Comparison of ENCODE assay signal across 27 mouse cellular contexts in the genomic region with DNA sequence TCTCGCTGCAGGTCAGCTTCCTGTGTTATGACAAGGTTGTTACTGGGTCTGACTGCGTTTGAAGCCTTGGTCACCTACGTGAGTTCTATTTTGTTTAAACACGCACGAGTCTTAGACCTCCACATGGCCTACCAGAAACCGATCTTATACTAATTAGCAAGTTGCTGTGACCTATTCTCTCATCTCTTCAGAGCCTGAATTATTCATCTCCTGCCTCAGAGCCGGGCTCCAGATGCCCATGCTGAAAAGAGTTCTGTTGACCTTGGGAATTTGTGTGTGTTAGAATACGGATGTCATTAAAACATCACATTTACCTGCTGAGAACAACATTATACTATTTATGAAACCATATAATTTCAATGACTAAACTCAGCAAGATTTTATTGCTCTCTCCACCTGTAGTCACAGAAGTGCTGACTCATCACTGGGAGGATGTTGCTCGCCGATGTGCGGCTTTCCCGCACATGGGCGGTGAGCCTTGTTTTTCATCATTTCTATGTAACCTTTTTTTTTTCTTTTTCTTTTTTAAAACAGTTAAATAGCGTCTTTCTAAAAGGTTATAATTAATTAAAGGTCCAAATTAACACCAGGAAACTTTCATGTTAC.
DNase-seq lines count a peak whose midpoint lies in the region; ATAC-seq lines count a peak whose summit lies in the region.
"Had no signal": no experiment of that assay in that cellular context is flagged by ENCODE, and none has a peak within 500 bp of the region (broad histone marks: within the 10 kb centered on the region; RNA-seq: fewer than 3 reads in every experiment).

No protein-coding gene starts in this region.

- no peaks in the 10 kb centered on the region for H3K27me3 ChIP-seq in midbrain, embryonic 11.5 days (ENCODE audit: control insufficient read depth, insufficient read depth, low read length)
- H3K27me3 ChIP-seq in midbrain, embryonic 10.5 days (ENCODE audit: low read depth, poor library complexity, severe bottlenecking): no peaks in the 10 kb centered on the region
- H3K27me3 ChIP-seq: embryonic facial prominence, embryonic 13.5 days; embryonic facial prominence, embryonic 15.5 days; forebrain, embryonic 12.5 days; Patski had no signal

- no peak overlapping the region for H3K27ac ChIP-seq in midbrain, embryonic 11.5 days (ENCODE audit: low read depth, low read length)
- no peak overlapping the region for H3K27ac ChIP-seq in midbrain, embryonic 10.5 days (replicated peaks)
- H3K27ac ChIP-seq: embryonic facial prominence, embryonic 13.5 days; embryonic facial prominence, embryonic 15.5 days; forebrain, embryonic 10.5 days; forebrain, embryonic 12.5 days had no signal

- ATAC-seq in midbrain, embryonic 11.5 days (ENCODE audit: low FRiP score): no peak
- ATAC-seq: forebrain, embryonic 14.5 days; forebrain, embryonic 16.5 days; Patski had no signal

- no peaks in the 10 kb centered on the region for H3K4me1 ChIP-seq in midbrain, embryonic 11.5 days (ENCODE audit: control insufficient read depth, insufficient read depth, low read length)
- peaks cover 15% of the 10 kb centered on the region for H3K4me1 ChIP-seq in midbrain, embryonic 10.5 days

- no peak overlapping the region for H3K9ac ChIP-seq in midbrain, embryonic 11.5 days (ENCODE audit: low read length)
- H3K9ac ChIP-seq: embryonic facial prominence, embryonic 13.5 days; embryonic facial prominence, embryonic 15.5 days; forebrain, embryonic 12.5 days had no signal

- no peaks in the 10 kb centered on the region for H3K36me3 ChIP-seq in midbrain, embryonic 11.5 days (ENCODE audit: control insufficient read depth, insufficient read depth, low read length)
- no peaks in the 10 kb centered on the region for H3K36me3 ChIP-seq in midbrain, embryonic 10.5 days
- H3K36me3 ChIP-seq: embryonic facial prominence, embryonic 13.5 days; embryonic facial prominence, embryonic 15.5 days; forebrain, embryonic 10.5 days; forebrain, embryonic 12.5 days; G1E had no signal

- no peak overlapping the region for H3K4me2 ChIP-seq in midbrain, embryonic 11.5 days
- H3K4me2 ChIP-seq: embryonic facial prominence, embryonic 13.5 days; embryonic facial prominence, embryonic 15.5 days; forebrain, embryonic 12.5 days had no signal

- DNase-seq in heart, adult 11 months: peak; percentile 64
- DNase-seq in heart, adult 8-10 months (ENCODE audit: low spot score): no peak
- DNase-seq in midbrain, embryonic 11.5 days (ENCODE audit: low spot score, missing footprints): peak; percentile 68
- no peak for DNase-seq in midbrain, embryonic 10.5 days (ENCODE audit: low spot score)
- peak; percentile 14 for DNase-seq in ES-CJ7 (ENCODE audit: low read depth, low spot score)
- peak; percentile 41 for DNase-seq in R1 (ENCODE audit: low read depth, low spot score)
- DNase-seq in thymus, postnatal 36 days: no peak
- no peak for DNase-seq in urinary bladder, postnatal 36 days (ENCODE audit: low spot score in 2 of 2)
- DNase-seq: adrenal gland, adult 2 months; adrenal gland, postnatal 10 days; adrenal gland, postnatal 25 days; cerebellum, adult 11 months; cerebellum, adult 18-20 months; cerebellum, adult 8-10 months; cerebellum, adult 9-11 months; cerebellum, postnatal 14 days; cerebellum, postnatal 36 days; embryo, embryonic 11 days had no signal

- H3K9me3 ChIP-seq in midbrain, embryonic 11.5 days (ENCODE audit: control insufficient read depth, low read length): no peaks in the 10 kb centered on the region
- no peaks in the 10 kb centered on the region for H3K9me3 ChIP-seq in midbrain, embryonic 10.5 days (replicated peaks)
- H3K9me3 ChIP-seq: embryonic facial prominence, embryonic 13.5 days; embryonic facial prominence, embryonic 15.5 days; forebrain, embryonic 10.5 days; forebrain, embryonic 12.5 days; G1E had no signal

- 88% methylated on average over 14 of the region's 14 CpGs for WGBS in midbrain, embryonic 11.5 days
- WGBS in midbrain, embryonic 10.5 days: 88% methylated on average over 14 of the region's 14 CpGs

- no peak overlapping the region for H3K4me3 ChIP-seq in midbrain, embryonic 11.5 days (ENCODE audit: low read depth, low read length)
- no peak overlapping the region for H3K4me3 ChIP-seq in midbrain, embryonic 10.5 days
- H3K4me3 ChIP-seq: embryonic facial prominence, embryonic 13.5 days; embryonic facial prominence, embryonic 15.5 days; erythroblast, embryonic 14.5 days; forebrain, embryonic 10.5 days; forebrain, embryonic 12.5 days had no signal

Comparison
In these comparisons a context has a peak if more than half of its experiments do, and no peak if none do; other contexts are left out.
1. DNase-seq: peak in heart, adult 11 months (single experiment), midbrain, embryonic 11.5 days (single experiment), ES-CJ7 (single experiment) and R1 (single experiment); none in heart, adult 8-10 months (single experiment), midbrain, embryonic 10.5 days (single experiment), thymus, postnatal 36 days (0 of 2) and urinary bladder, postnatal 36 days (0 of 2).